ENCODE assay signal across 13 mouse cellular contexts in the genomic region with DNA sequence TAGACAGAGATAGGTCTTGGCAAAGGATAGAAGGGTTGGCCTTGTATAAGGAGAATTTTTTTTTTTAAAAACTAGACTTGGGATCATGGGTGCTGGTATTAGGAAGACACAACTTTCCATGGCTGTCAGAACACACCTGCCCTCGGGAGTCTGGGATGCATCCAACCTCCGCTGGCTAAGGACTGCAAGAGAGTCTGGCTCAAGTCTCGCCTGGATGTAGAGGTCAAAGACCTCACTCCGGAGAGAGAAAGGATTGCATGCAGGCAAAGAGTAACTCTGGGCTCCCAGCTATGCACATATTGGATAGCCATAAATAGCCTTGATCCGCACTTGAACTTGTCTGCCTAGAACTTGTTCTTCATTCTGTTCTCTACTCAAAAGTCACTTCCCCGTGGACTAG.
"Had no signal": no experiment of that assay in that cellular context is flagged by ENCODE, and none has a peak within 500 bp of the region (broad histone marks: within the 10 kb centered on the region; RNA-seq: fewer than 3 reads in every experiment).

No protein-coding gene starts in this region.

- H3K4me3 ChIP-seq: midbrain, embryonic 10.5 days; midbrain, embryonic 12.5 days; myocyte; neural tube, embryonic 13.5 days; neural tube, embryonic 15.5 days had no signal

- H3K9ac ChIP-seq: lung, embryonic 14.5 days; midbrain, embryonic 12.5 days; neural tube, embryonic 13.5 days; neural tube, embryonic 15.5 days had no signal

- H3K36me3 ChIP-seq: midbrain, embryonic 10.5 days; midbrain, embryonic 12.5 days; neural tube, embryonic 13.5 days; neural tube, embryonic 15.5 days had no signal

- H3K4me2 ChIP-seq: lung, embryonic 14.5 days; midbrain, embryonic 12.5 days; neural tube, embryonic 13.5 days; neural tube, embryonic 15.5 days had no signal

- H3K4me1 ChIP-seq: midbrain, embryonic 10.5 days; midbrain, embryonic 12.5 days had no signal

- DNase-seq: lung, adult 18-20 months; lung, embryonic 14.5 days; lung, postnatal 4 days; midbrain, embryonic 14.5 days; retina, postnatal 1 day; right cerebral cortex, postnatal 4 days; thymus, adult 18-20 months; thymus, postnatal 14 days had no signal

- H3K27me3 ChIP-seq: midbrain, embryonic 12.5 days; neural tube, embryonic 13.5 days; neural tube, embryonic 15.5 days had no signal

- H3K27ac ChIP-seq: midbrain, embryonic 10.5 days; midbrain, embryonic 12.5 days; neural tube, embryonic 13.5 days; neural tube, embryonic 15.5 days had no signal

- H3K9me3 ChIP-seq: midbrain, embryonic 10.5 days; midbrain, embryonic 12.5 days; neural tube, embryonic 13.5 days; neural tube, embryonic 15.5 days had no signal
